Mouse (Mus musculus) retina, postnatal 7 days (tissue): ENCODE measurements around the gene Rps6.
"Not testable (repeated sequence)": the region's sequence is repeated elsewhere in the genome, so short reads cannot be mapped to it uniquely, and the experiment has no call there.

Source experiments
- DNase-seq: peaks from one replicate; pipeline ENCODE4 v3.0.0-alpha.2; 2012; ENCODE audit warnings: low read depth, low spot score

The Rps6 gene

GRCm38 (mm10) chr4:86852018-86852417, 5.2 kb downstream of the Rps6 start:
- DNase-seq = no peak

GRCm38 (mm10) chr4:86851331-86851730, 5.9 kb downstream of the Rps6 start:
- no peak for DNase-seq

DNA sequence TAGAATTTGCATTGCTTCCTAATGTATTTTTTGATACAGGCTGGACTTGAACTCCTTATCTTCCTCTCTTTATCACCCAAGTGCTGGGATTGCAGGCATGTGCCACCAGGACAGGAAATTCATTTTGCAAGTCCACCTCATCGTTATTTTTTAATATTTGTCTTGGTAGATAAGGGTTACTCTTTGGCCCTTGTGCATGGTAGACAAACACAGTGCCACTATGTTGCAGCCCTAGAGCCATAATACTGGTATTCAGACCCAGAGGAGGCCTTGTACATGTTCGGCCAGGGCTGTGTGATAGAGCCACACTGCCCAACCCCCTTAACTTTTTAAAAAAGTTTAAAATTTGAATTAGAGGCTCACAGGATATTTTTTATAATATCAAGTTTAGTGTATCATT, 10.0 kb downstream of the Rps6 start:
- DNase-seq = no peak

DNA sequence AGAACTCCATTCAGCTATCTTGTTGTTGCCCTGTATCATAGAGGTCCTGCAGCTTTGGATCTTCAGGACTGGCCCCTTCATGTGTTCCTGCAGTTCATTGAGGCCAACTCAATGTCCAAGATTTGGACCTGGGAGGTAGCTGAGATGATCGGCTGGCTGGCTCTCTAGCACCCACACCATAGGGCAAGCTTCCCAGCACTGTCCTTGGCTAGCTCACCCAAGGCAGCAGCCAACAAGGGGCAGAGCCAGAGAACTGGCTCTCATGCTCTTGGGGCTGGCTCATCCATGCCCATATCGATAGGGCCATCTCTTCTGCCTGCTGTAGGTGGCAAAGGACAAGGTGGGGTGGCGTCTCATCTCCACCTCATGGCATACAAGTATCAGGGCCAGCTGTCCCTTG, 11.8 kb downstream of the Rps6 start:
- DNase-seq = no peak

- not testable (repeated sequence) for DNase-seq
Observed at GRCm38 (mm10) chr4:86841141-86841540, 16.1 kb downstream of the Rps6 start.

DNA sequence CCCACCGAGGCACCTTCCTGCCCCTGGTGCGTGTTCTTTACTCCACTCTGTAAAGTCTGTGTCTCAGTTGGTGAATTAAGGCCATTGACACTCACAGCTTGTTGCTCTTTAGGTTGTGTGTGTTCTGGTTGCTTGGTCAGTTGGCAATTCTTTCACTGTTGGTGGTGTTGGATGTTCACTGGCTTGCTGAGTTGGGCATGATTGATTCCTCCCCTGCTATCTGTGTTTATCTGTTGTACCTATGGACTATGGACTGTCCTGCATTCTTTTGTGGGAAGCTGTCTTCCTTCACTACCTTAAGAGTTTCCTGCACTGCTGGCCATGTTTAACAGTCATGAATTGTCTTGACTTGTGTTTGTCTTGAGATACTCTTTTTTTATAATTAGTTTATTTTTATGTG, 25.3 kb downstream of the Rps6 start:
- no peak for DNase-seq

GRCm38 (mm10) chr4:86825143-86825542, 32.1 kb downstream of the Rps6 start:
- no peak for DNase-seq

DNA sequence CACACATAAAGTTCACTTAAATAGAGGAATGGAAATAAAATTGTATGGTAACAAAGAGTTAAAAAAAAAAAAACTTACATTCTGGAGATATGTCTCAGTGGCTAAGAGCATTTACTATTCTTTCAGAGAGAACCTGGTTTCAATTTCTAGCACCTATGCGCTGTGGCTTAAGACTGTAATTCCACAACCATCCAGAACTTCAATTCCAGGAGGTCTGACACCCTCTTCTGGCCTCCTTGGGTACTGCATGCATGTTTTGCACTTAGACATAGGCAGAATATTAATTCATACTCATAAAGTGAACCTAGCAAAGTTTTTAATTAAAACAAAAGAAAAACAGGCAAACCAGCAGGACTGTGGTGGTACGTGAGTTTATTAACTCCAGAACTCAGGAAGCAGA, 34.0 kb downstream of the Rps6 start:
- DNase-seq = peak; percentile 13

DNA sequence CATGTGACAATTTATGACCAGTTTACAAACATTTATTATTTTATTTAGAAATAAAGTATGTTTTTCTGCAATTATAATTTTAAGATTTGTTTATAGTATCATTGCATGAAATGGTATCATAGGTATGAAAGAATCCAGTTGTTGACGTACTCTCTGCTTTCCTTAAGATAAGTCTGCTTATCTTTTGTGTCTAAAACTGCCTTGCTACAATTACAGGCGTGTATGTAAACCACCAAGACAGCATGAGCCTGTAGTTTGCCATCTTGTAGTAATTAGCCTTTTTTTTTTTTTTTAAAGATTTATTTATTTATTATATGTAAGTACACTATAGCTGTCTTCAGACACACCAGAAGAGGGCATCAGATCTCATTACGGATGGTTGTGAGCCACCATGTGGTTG, 42.4 kb downstream of the Rps6 start:
- no peak for DNase-seq

DNA sequence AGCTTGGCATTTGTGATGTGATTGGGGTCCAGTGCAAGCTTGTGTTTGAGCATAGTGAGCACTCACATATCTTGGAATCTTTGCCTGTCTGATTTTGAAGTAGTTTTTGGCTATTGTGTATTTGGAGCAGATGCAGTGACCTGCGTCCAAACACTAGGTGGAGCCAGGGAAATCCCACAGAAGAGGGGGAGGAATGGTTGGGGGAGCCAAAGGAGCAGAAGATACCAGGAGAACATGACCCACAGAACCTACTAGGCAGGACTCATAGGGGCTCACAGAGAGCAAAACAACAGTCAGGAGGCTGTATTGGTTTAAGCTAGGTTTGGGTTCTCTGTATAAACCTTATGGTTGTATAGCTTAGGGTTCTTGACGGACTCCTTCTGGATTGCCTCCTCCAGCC, 46.6 kb downstream of the Rps6 start:
- DNase-seq = peak; percentile 5
